Mouse (Mus musculus): ENCODE data around the gene Dgat2l6. TPM values are rescaled to one million over a fixed set of nuclear protein-coding genes. Genes with fewer than 3 reads are reported as not detected.

Dgat2l6 gene
- not detected in 2 replicates for polyA plus RNA-seq (2016; fragmentation: Nextera tagmentation; extraction: Ambion mirVana)

- Histone ChIP-seq H3K27me3 (ENCODE audit: low read depth, poor library complexity, severe bottlenecking) (peaks cover 95% of the 10 kb centered on the region), H3K9me3 (replicated peaks) (no peaks in the 10 kb centered on the region), H3K36me3 (no peaks in the 10 kb centered on the region), H3K4me3 (no peak within 1 kb of the TSS), H3K4me1 (no peaks in the 10 kb centered on the region), H3K27ac (replicated peaks) (no peak within 1 kb of the TSS)
- no peak for DNase-seq (ENCODE audit: low spot score)
- 85% methylated on average over 4 of the region's 4 CpGs for WGBS
Measured at GRCm38 (mm10) chrX:100524471-100524870, at the start of gene Dgat2l6. Gene Dgat2l6 (plus strand): TSS chrX:100524838.

- Histone ChIP-seq H3K36me3 (no peaks in the 10 kb centered on the region), H3K4me1 (no peaks in the 10 kb centered on the region), H3K9me3 (replicated peaks) (no peaks in the 10 kb centered on the region), H3K27me3 (ENCODE audit: low read depth, poor library complexity, severe bottlenecking) (peaks cover 87% of the 10 kb centered on the region), H3K27ac (replicated peaks) (no peak overlapping the region), H3K4me3 (no peak overlapping the region)
- no peak for DNase-seq (ENCODE audit: low spot score)
- WGBS = 84% methylated on average over 4 of the region's 4 CpGs
Measured at GRCm38 (mm10) chrX:100475569-100476223, 48.9 kb upstream of the Dgat2l6 start.

- no peaks in the 10 kb centered on the region for H3K9me3 ChIP-seq (replicated peaks)
- peak; percentile 49 for DNase-seq (ENCODE audit: low spot score)
- H3K27ac ChIP-seq (replicated peaks) = no peak overlapping the region
- peaks cover 76% of the 10 kb centered on the region for H3K27me3 ChIP-seq (ENCODE audit: low read depth, poor library complexity, severe bottlenecking)
- 39% methylated on average over 3 of the region's 3 CpGs for WGBS
- H3K4me1 ChIP-seq = no peaks in the 10 kb centered on the region
- no peak overlapping the region for H3K4me3 ChIP-seq
- no peaks in the 10 kb centered on the region for H3K36me3 ChIP-seq
Measured at GRCm38 (mm10) chrX:100480317-100480716, 44.3 kb upstream of the Dgat2l6 start.

- no peak overlapping the region for H3K27ac ChIP-seq (replicated peaks)
- H3K9me3 ChIP-seq (replicated peaks) = no peaks in the 10 kb centered on the region
- WGBS = 24% methylated on average over 22 of the region's 22 CpGs
- H3K36me3 ChIP-seq = peaks cover 12% of the 10 kb centered on the region; the same call in 1 of the 2 replicates
- peaks cover 87% of the 10 kb centered on the region for H3K27me3 ChIP-seq (ENCODE audit: low read depth, poor library complexity, severe bottlenecking)
- DNase-seq (ENCODE audit: low spot score) = no peak
- H3K4me3 ChIP-seq = peak overlapping the region; percentile 65
- H3K4me1 ChIP-seq = peaks cover 11% of the 10 kb centered on the region; the same call in 1 of the 2 replicates
Measured at GRCm38 (mm10) chrX:100493500-100494067, 31.1 kb upstream of the Dgat2l6 start.

- Histone ChIP-seq H3K27me3 (ENCODE audit: low read depth, poor library complexity, severe bottlenecking) (peaks cover 88% of the 10 kb centered on the region), H3K36me3 (peaks cover 20% of the 10 kb centered on the region; the same call in 1 of the 2 replicates), H3K9me3 (replicated peaks) (no peaks in the 10 kb centered on the region), H3K27ac (replicated peaks) (peak within 1 kb of the TSS; percentile 80), H3K4me3 (peak within 1 kb of the TSS; percentile 65), H3K4me1 (peaks cover 11% of the 10 kb centered on the region; the same call in 1 of the 2 replicates)
- 22% methylated on average over 32 of the region's 32 CpGs for WGBS
- peak; percentile 81 for DNase-seq (ENCODE audit: low spot score)
Measured at GRCm38 (mm10) chrX:100494068-100494978, 30.3 kb upstream of the Dgat2l6 start, which contains the start of gene Igbp1. Gene Igbp1 (plus strand): TSS chrX:100494291.

- H3K4me1 ChIP-seq = no peaks in the 10 kb centered on the region
Measured at GRCm38 (mm10) chrX:100504175-100504851, 20.3 kb upstream of the Dgat2l6 start.

GRCm38 (mm10) chrX:100508164-100508563 lies 16.5 kb upstream of the Dgat2l6 start:
- no peaks in the 10 kb centered on the region for H3K9me3 ChIP-seq (replicated peaks)
- H3K27ac ChIP-seq (replicated peaks) = no peak overlapping the region
- DNase-seq (ENCODE audit: low spot score) = no peak
- 87% methylated on average over 4 of the region's 4 CpGs for WGBS
- peaks cover 75% of the 10 kb centered on the region for H3K27me3 ChIP-seq (ENCODE audit: low read depth, poor library complexity, severe bottlenecking)
- H3K4me3 ChIP-seq = no peak overlapping the region
- peaks cover 47% of the 10 kb centered on the region for H3K36me3 ChIP-seq
- no peaks in the 10 kb centered on the region for H3K4me1 ChIP-seq

More at GRCm38 (mm10) chrX:100504175-100504851, 20.3 kb upstream of the Dgat2l6 start:
- peaks cover 47% of the 10 kb centered on the region for H3K36me3 ChIP-seq
- no peak overlapping the region for H3K27ac ChIP-seq (replicated peaks)
- no peak overlapping the region for H3K4me3 ChIP-seq
- no peaks in the 10 kb centered on the region for H3K9me3 ChIP-seq (replicated peaks)
- no peak for DNase-seq (ENCODE audit: low spot score)
- peaks cover 85% of the 10 kb centered on the region for H3K27me3 ChIP-seq (ENCODE audit: low read depth, poor library complexity, severe bottlenecking)
- WGBS = 89% methylated on average over 5 of the region's 5 CpGs

- DNase-seq (ENCODE audit: low spot score) = no peak
- Histone ChIP-seq H3K27me3 (ENCODE audit: low read depth, poor library complexity, severe bottlenecking) (peaks cover 69% of the 10 kb centered on the region), H3K36me3 (peaks cover 41% of the 10 kb centered on the region), H3K4me3 (no peak overlapping the region), H3K4me1 (no peaks in the 10 kb centered on the region), H3K27ac (replicated peaks) (no peak overlapping the region), H3K9me3 (replicated peaks) (no peaks in the 10 kb centered on the region)
- WGBS = 76% methylated on average over 3 of the region's 3 CpGs
Measured at GRCm38 (mm10) chrX:100509921-100510320, 14.7 kb upstream of the Dgat2l6 start.

- no peaks in the 10 kb centered on the region for H3K4me1 ChIP-seq
- no peak for DNase-seq (ENCODE audit: low spot score)
- H3K4me3 ChIP-seq = no peak overlapping the region
- no peak overlapping the region for H3K27ac ChIP-seq (replicated peaks)
- no peaks in the 10 kb centered on the region for H3K9me3 ChIP-seq (replicated peaks)
- WGBS = 93% methylated on average over 3 of the region's 3 CpGs
- peaks cover 23% of the 10 kb centered on the region for H3K36me3 ChIP-seq
- H3K27me3 ChIP-seq (ENCODE audit: low read depth, poor library complexity, severe bottlenecking) = peaks cover 82% of the 10 kb centered on the region
Measured at GRCm38 (mm10) chrX:100516683-100517082, 8.0 kb upstream of the Dgat2l6 start.

- no peak overlapping the region for H3K27ac ChIP-seq (replicated peaks)
- no peaks in the 10 kb centered on the region for H3K9me3 ChIP-seq (replicated peaks)
- no peak overlapping the region for H3K4me3 ChIP-seq
- no peak for DNase-seq (ENCODE audit: low spot score)
- no peaks in the 10 kb centered on the region for H3K4me1 ChIP-seq
- 83% methylated on average over 6 of the region's 6 CpGs for WGBS
- H3K27me3 ChIP-seq (ENCODE audit: low read depth, poor library complexity, severe bottlenecking) = peaks cover 88% of the 10 kb centered on the region
- H3K36me3 ChIP-seq = peaks cover 23% of the 10 kb centered on the region
Measured at GRCm38 (mm10) chrX:100517626-100518025, 7.0 kb upstream of the Dgat2l6 start.

- no peaks in the 10 kb centered on the region for H3K9me3 ChIP-seq (replicated peaks)
- WGBS = 97% methylated on average over 2 of the region's 2 CpGs
- no peaks in the 10 kb centered on the region for H3K4me1 ChIP-seq
- no peak overlapping the region for H3K27ac ChIP-seq (replicated peaks)
- DNase-seq (ENCODE audit: low spot score) = no peak
- peaks cover 23% of the 10 kb centered on the region for H3K36me3 ChIP-seq
- H3K4me3 ChIP-seq = no peak overlapping the region
- peaks cover 95% of the 10 kb centered on the region for H3K27me3 ChIP-seq (ENCODE audit: low read depth, poor library complexity, severe bottlenecking)
Measured at GRCm38 (mm10) chrX:100518532-100518931, 6.1 kb upstream of the Dgat2l6 start.

GRCm38 (mm10) chrX:100556026-100556425 lies 31.4 kb downstream of the Dgat2l6 start:
- H3K27ac ChIP-seq (replicated peaks) = no peak overlapping the region
- H3K4me3 ChIP-seq = no peak overlapping the region
- 84% methylated on average over 3 of the region's 3 CpGs for WGBS
- H3K36me3 ChIP-seq = no peaks in the 10 kb centered on the region
- no peaks in the 10 kb centered on the region for H3K4me1 ChIP-seq
- H3K27me3 ChIP-seq (ENCODE audit: low read depth, poor library complexity, severe bottlenecking) = peaks cover 56% of the 10 kb centered on the region
- H3K9me3 ChIP-seq (replicated peaks) = no peaks in the 10 kb centered on the region
- no peak for DNase-seq (ENCODE audit: low spot score)

Data from midbrain, embryonic 10.5 days (tissue).